Mouse (Mus musculus) yolk sac, embryonic 10.5 days (tissue): Measurements from ENCODE around the gene Ppp1cb.

ENCODE experiments used
- DNase-seq: peaks from one replicate; pipeline ENCODE4 v3.0.0-alpha.2; 2017; ENCODE audit warnings: low spot score

Gene Ppp1cb

GRCm38 (mm10) chr5:32445287-32445921 is 13.2 kb upstream of the Ppp1cb start:
- DNase-seq, result no peak

DNA sequence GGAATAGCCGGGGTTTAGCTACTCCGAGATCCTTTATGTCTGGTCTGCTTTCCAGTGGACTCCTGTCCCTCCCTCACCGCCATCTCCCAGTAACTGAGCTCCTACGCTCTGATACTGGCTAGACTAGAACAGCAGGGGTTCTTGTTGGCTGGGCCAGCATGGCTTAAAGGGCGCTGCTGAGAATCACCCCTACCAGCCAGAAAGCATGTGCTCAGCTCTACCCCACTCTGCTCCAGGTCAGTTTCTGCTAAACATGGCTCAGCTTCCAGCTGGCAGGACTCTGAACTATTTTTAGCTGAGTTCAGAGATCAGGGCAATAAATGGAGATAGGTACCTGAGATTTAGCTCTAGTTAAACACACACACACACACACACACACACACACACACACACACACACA is 12.2 kb upstream of the Ppp1cb start:
- DNase-seq, result peak; percentile 37

DNA sequence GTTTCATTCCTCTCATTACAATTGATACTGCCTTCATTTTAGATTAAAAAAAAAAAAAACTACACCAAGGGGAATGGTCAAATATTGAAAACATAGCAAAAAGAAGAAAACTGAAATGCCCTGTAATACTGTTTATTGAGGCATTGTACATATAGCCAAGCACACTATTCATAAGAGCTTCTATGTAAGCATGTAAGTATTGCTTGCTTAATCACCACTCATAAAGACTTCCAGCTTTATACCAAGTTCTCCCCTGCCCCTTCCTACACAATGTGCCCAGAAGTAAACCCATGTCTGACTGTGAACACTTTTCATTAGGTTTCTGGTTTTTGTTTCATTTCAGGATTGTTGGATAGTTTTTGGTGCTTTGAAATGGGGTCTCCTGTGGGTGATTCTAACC is 11.8 kb upstream of the Ppp1cb start:
- DNase-seq, result no peak

- DNase-seq, result no peak
These were observed 723 bp downstream of the Ppp1cb start for GRCm38 (mm10) chr5:32459251-32459881.

GRCm38 (mm10) chr5:32459882-32460751 is 1.5 kb downstream of the Ppp1cb start:
- DNase-seq, result peak; percentile 36

DNA sequence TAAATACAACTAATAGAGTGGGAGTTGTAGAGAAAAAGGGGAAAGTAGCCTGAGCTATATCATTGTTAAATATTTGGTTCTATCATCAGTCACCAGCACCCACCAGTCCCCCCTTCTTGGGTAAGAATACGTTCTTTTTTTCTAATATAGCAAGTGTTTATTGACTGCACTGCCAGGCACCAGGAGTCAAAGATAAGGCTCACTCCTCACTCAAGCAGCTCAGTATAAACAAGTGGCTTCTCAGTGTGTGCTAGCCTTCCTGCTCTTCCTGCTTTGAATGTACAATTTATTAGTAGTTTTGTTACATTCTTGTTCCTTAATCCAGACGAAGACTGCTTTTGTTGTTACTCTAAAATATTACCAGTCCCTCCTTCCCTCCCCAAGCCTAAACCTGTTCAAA is 2.3 kb downstream of the Ppp1cb start:
- DNase-seq, result no peak

GRCm38 (mm10) chr5:32472332-32473028 is 13.8 kb downstream of the Ppp1cb start:
- peak; percentile 68 for DNase-seq

DNA sequence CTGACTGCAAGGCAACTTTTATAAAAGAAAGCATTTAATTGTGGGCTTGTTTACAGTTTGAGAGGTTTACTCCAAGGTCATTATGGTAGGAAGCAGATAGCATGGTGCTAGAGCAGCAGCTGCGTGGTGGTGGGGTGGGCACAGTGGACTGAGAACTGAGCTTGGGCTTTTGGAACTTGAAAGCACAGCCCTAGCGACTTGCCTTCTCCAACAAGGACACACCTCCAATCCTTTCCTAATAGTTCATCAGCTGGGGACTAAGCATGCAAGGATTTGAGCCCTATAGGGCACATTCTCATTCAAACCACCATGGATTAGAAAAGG is 14.3 kb downstream of the Ppp1cb start:
- DNase-seq, result no peak

DNA sequence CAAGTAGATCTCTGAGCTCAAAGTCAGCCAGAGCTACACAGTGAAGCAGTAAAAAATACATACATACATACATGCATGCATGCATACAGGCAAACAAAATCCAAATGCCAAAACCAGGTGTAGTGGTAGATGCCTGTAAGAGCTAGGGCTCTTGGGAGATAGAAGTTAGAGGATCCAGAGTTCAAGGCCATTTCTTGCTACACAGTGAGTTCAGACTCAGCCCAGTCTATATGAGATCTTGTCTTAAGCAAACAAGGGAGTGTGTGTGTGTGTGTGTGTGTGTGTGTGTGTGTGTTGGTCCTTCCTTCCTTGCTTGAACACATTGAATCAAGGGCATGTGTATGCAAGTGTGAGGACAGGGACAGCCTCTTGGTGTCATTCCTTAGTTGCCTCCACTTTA is 17.9 kb downstream of the Ppp1cb start:
- no peak for DNase-seq

GRCm38 (mm10) chr5:32478972-32479371 is 20.3 kb downstream of the Ppp1cb start:
- no peak for DNase-seq

DNA sequence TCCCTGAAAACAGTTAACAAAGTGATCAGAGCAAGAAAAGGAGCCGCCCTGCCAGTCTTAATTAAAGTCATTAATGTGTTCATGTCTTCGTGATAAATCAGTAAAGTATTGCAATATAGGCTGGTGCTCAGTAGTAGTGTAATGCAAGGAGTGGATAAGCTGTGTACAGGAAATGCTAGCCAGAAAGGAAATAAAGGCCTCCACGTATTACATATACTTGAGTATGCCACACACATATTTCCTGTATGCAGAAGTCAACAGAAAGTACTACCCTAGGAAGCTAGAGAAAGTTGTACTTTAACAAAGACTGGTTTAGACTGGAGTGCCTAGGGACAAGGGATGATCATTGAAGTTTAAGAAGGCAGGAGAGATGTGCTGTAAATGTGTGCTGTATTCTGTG is 26.8 kb downstream of the Ppp1cb start:
- DNase-seq, result no peak

- no peak for DNase-seq
These were observed 29.4 kb downstream of the Ppp1cb start for GRCm38 (mm10) chr5:32488044-32488443.

GRCm38 (mm10) chr5:32494084-32494700 is 35.5 kb downstream of the Ppp1cb start:
- no peak for DNase-seq

- DNase-seq, result no peak
These were observed 50.1 kb downstream of the Ppp1cb start for GRCm38 (mm10) chr5:32508766-32509165.

DNA sequence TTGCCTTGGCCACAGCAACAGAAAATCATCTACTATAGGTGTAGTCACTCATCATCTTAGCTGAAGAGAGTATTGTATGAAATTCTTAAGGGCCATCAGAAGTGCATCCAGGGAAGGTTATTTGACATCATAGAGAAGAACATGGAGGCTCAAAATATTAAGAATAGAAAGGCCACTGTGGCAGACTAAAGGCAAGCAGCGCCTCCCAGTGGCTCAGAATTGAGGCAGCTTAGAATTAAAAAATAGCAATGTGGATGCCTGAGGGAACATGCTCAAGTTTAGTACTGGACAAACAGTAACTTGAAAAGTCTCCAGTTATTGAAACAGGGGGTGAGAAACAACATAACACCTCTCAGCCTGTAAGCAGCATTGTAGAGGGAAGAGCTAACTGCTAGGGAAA is 61.7 kb downstream of the Ppp1cb start:
- no peak for DNase-seq

- no peak for DNase-seq
These were observed 90.8 kb downstream of the Ppp1cb start for GRCm38 (mm10) chr5:32549449-32549848.

DNA sequence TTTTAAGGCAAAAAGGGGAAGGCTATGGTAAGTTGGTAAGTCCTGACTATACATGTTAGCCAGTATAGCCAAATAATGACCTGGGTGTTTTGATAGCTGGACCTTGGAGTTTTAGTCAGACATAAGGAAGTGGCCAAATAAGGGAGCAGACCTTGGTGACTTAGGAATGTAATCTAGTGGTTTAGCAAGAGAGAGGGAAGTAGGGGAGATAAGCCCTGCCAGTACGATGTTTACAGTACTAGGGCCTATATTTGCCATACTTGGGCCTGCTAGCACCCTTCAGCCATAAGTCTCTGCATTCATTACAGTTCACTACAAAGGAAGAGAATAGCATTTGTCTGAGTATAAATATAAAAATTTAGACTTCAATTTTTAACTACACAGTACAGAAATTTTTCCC is 106.1 kb downstream of the Ppp1cb start:
- no peak for DNase-seq
